Mouse (Mus musculus) lung, adult 2 months (tissue): ENCODE measurements around the gene Olfr56. TPM values are rescaled to one million over a fixed set of nuclear protein-coding genes. Genes with fewer than 3 reads are reported as not detected.
"Not testable (repeated sequence)": the region's sequence is repeated elsewhere in the genome, so short reads cannot be mapped to it uniquely, and the experiment has no call there.

Source experiments
- DNase-seq: peaks from one replicate; pipeline ENCODE4 v3.0.0; 2022
- H3K4me1 ChIP-seq: fragments of 200-500 bp; 2 replicates; pipeline ENCODE4 v1.6.1; 2011; ENCODE audit warnings: low read length; ENCODE audit not compliant: control insufficient read depth, insufficient read depth
- H3K4me3 ChIP-seq: fragments of 200-500 bp; replicated peaks from 2 replicates; pipeline ENCODE3; 2011; ENCODE audit warnings: low read depth, mild to moderate bottlenecking, control low read depth, low read length; ENCODE audit errors: extremely low read depth
- CTCF ChIP-seq: fragments of 200-500 bp; IDR thresholded peaks from 2 replicates; pipeline ENCODE4 v1.5.1; 2011; ENCODE audit warnings: mild to moderate bottlenecking, low read length, control low read depth; ENCODE audit not compliant: insufficient read depth
- POLR2A ChIP-seq: fragments of 200-500 bp; IDR thresholded peaks from 2 replicates; pipeline ENCODE4 v1.6.1; 2011; ENCODE audit warnings: low read depth, mild to moderate bottlenecking, control low read depth, low read length, borderline replicate concordance; ENCODE audit errors: extremely low read depth
- WGBS: fragments of 180-500 bp; shearing (Covaris S2); methylation state at CpG from one replicate; pipeline ENCODE4 v1.1.7; 2018; 5-methylcytosine and 5-hydroxymethylcytosine counted together
- polyA plus RNA-seq: library from polyadenylated mRNA; depleted of rRNA; stranded (reverse); fragments of >200 nt; gene quantifications from 2 replicates; pipeline ENCODE4 v1.2.3, GENCODE M21; 2012; rRNA removed

Olfr56 gene
- polyA plus RNA-seq, 1 experiment: 0.66 TPM

DNA sequence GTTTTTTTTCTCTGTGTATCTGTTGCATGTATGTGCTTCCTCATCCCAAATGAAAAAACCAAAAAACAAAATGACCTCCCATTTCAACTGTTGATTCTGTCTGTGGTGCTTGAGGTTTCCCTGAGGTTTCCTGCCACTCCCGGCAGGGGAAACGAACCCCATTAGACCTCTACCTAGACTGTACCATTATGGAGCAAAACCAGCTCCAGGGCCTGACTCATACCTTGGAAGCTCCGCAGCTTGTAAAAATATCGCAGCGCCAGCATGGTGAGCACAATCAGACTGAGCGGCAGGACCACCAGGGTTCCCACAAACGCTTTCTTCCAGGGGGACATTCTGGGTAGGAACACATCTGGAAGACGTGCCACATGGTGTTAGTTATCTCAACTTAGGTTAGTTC lies 196.7 kb downstream of the Olfr56 start:
- no peaks in the 10 kb centered on the region; the same call in 1 of the 2 replicates for H3K4me1 ChIP-seq
- WGBS: 80% methylated on average over 8 of the region's 8 CpGs
- H3K4me3 ChIP-seq: no peak overlapping the region
- TF ChIP-seq CTCF (no peak), POLR2A (no peak)
- DNase-seq: no peak

DNA sequence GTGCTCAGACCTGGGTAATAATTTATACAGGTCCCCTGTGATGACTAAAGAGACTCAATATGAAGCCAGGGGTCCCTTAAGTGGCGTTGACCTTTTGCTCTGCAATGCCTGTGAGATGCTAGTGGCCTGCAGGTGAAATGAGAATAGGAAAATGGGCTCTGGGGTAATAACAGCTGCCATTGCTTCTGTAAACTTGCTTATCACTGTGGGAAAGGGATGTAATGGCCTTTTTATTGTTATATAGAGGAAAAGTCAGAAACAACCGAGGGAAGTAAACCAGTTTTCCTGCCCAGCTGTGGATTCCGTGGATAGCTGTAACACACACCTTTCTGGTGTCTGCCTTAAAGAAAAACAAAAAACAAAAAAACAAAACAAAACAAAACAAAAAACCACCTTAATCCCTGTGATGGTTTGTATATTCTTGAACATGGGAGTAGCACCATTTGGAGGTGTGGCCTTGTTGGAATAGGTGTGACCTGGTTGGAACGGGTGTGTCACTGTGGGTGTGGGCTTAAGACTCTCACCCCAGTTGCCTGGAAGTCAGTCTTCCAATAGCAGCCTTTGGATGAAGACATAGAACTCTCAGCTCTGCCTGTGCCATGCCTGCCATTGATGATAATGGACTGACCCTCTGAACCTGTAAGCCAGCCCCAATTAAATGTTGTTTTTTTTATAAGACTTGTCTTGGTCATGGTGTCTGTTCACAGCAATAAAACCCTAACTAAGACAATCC lies 197.5 kb downstream of the Olfr56 start:
- H3K4me3 ChIP-seq, H3K4me1 ChIP-seq, DNase-seq: not testable (repeated sequence)
- 69% methylated on average over 4 of the region's 4 CpGs for WGBS

GRCm38 (mm10) chr11:49183172-49183571 lies 204.5 kb downstream of the Olfr56 start:
- no peak for TF ChIP-seq CTCF
- TF ChIP-seq POLR2A: no peak
- 55% methylated on average over 1 of the region's 1 CpGs for WGBS
- Histone ChIP-seq H3K4me1 (no peaks in the 10 kb centered on the region), H3K4me3 (no peak overlapping the region)
- DNase-seq: no peak

Other genes starting within 250 kb of the Olfr56 start
- 1,286 and 1,489 TPM in 2 replicates for gene Rack1, start 178.6 kb upstream of the Olfr56 start, polyA plus RNA-seq
- gene Trim41, start 161.5 kb upstream of the Olfr56 start, polyA plus RNA-seq: 28.9 and 32.4 TPM in 2 replicates
- gene Trim7, start 152.7 kb upstream of the Olfr56 start, polyA plus RNA-seq: 7.8 and 11.6 TPM in 2 replicates
- 5.3 TPM in 2 replicates for gene Gm12184, start 152.2 kb upstream of the Olfr56 start, polyA plus RNA-seq
- 7.3 and 11.5 TPM in 2 replicates for gene Irgm1, start 107.2 kb upstream of the Olfr56 start, polyA plus RNA-seq
- 0.43 and 0.66 TPM in 2 replicates for gene Gm5431, start 76.7 kb upstream of the Olfr56 start, polyA plus RNA-seq
- gene Psme2b, start 32.7 kb upstream of the Olfr56 start, polyA plus RNA-seq: 5.3 and 8.4 TPM in 2 replicates
- 7.4 and 7.6 TPM in 2 replicates for gene 9930111J21Rik1, start 509 bp downstream of the Olfr56 start, polyA plus RNA-seq
- 0.58 and 0.62 TPM in 2 replicates for gene Gm12185, start 13.3 kb downstream of the Olfr56 start, polyA plus RNA-seq
- 0.68 and 1.7 TPM in 2 replicates for gene Tgtp1, start 15.3 kb downstream of the Olfr56 start, polyA plus RNA-seq
- 3.6 and 5.3 TPM in 2 replicates for gene 9930111J21Rik2, start 72.4 kb downstream of the Olfr56 start, polyA plus RNA-seq
- 10.5 and 17.6 TPM in 2 replicates for gene Tgtp2, start 85.3 kb downstream of the Olfr56 start, polyA plus RNA-seq
- 7.4 and 12.7 TPM in 2 replicates for gene Ifi47, start 97.7 kb downstream of the Olfr56 start, polyA plus RNA-seq
- 0.17 and 0.26 TPM in 2 replicates for gene Olfr1396, start 136.0 kb downstream of the Olfr56 start, polyA plus RNA-seq
- gene Olfr1395, start 163.4 kb downstream of the Olfr56 start, polyA plus RNA-seq: not detected in 2 replicates
- not detected in 2 replicates for gene Olfr1394, start 175.5 kb downstream of the Olfr56 start, polyA plus RNA-seq
- 1.6 and 2.1 TPM in 2 replicates for gene Btnl9, start 208.3 kb downstream of the Olfr56 start, polyA plus RNA-seq
- 1.5 and 3.0 TPM in 2 replicates for gene Zfp62, start 224.4 kb downstream of the Olfr56 start, polyA plus RNA-seq